Mouse (Mus musculus) MEL (cell line): ENCODE data around the gene Ncstn.

Experiments used
- CHD2 ChIP-seq: IDR thresholded peaks from 2 replicates; pipeline ENCODE4 v1.6.1; 2011; ENCODE audit warnings: low read length, improper control_type of control experiment
- CTCF ChIP-seq, 3 experiments: IDR thresholded peaks in 2 of 3; conservative IDR thresholded peaks in 1 of 3; 2 replicates each; pipeline ENCODE4 v1.5.1; 2011 to 2012; ENCODE audit warnings: low read length in 3 of 3, low read depth in 2 of 3, mild to moderate bottlenecking in 2 of 3, improper control_type of control experiment in 1 of 3, inconsistent platforms in 1 of 3, mixed read lengths in 1 of 3, moderate library complexity in 1 of 3; ENCODE audit not compliant: control insufficient read depth in 1 of 3, insufficient read depth in 1 of 3, poor library complexity in 1 of 3, severe bottlenecking in 1 of 3
- EP300 ChIP-seq, 2 experiments: IDR thresholded peaks; 2 replicates each; pipeline ENCODE4 v1.6.1; 2011; ENCODE audit warnings: improper control_type of control experiment in 2 of 2, low read length in 2 of 2, low read depth in 1 of 2, mild to moderate bottlenecking in 1 of 2
- HCFC1 ChIP-seq: IDR thresholded peaks from 2 replicates; pipeline ENCODE4 v1.6.1; 2012; ENCODE audit warnings: low read depth, mild to moderate bottlenecking, inconsistent platforms, low read length, improper control_type of control experiment, moderate library complexity
- MAX ChIP-seq: IDR thresholded peaks from 2 replicates; pipeline ENCODE4 v1.6.1; 2011; ENCODE audit warnings: low read length, improper control_type of control experiment
- MAZ ChIP-seq: IDR thresholded peaks from 2 replicates; pipeline ENCODE4 v1.6.1; 2012; ENCODE audit warnings: low read depth, mild to moderate bottlenecking, inconsistent platforms, low read length, improper control_type of control experiment
- MYC ChIP-seq: IDR thresholded peaks from 2 replicates; pipeline ENCODE4 v1.6.1; 2011; ENCODE audit warnings: low read depth, mild to moderate bottlenecking, low read length, improper control_type of control experiment, moderate library complexity
- NRF1 ChIP-seq: IDR thresholded peaks from 2 replicates; pipeline ENCODE4 v1.6.1; 2014; ENCODE audit warnings: low read depth, mild to moderate bottlenecking, inconsistent platforms, low read length, improper control_type of control experiment, moderate library complexity; ENCODE audit not compliant: poor library complexity, insufficient read depth, severe bottlenecking
- POLR2A ChIP-seq, 2 experiments: IDR thresholded peaks; 2 replicates each; pipeline ENCODE4 v1.6.1; 2011 to 2012; ENCODE audit warnings: low read length in 2 of 2, mild to moderate bottlenecking in 2 of 2, control low read depth in 1 of 2, improper control_type of control experiment in 1 of 2, low read depth in 1 of 2, moderate library complexity in 1 of 2; ENCODE audit not compliant: control insufficient read depth in 1 of 2, insufficient read depth in 1 of 2, poor library complexity in 1 of 2
- POLR2AphosphoS2 ChIP-seq: IDR thresholded peaks from 2 replicates; pipeline ENCODE4 v1.6.1; 2011; ENCODE audit warnings: low read length, improper control_type of control experiment
- SIN3A ChIP-seq: IDR thresholded peaks from 2 replicates; pipeline ENCODE4 v1.6.1; 2012; ENCODE audit warnings: low read length, improper control_type of control experiment, inconsistent platforms
- TAL1 ChIP-seq: IDR thresholded peaks from 2 replicates; pipeline ENCODE4 v1.6.1; 2012; ENCODE audit warnings: mild to moderate bottlenecking, inconsistent platforms, low read length, moderate library complexity, mixed read lengths
- TCF12 ChIP-seq: IDR thresholded peaks from 2 replicates; pipeline ENCODE4 v1.6.1; 2014; ENCODE audit warnings: low read depth, mild to moderate bottlenecking, inconsistent platforms, low read length, improper control_type of control experiment, moderate library complexity
- ZC3H11A ChIP-seq: IDR thresholded peaks from 2 replicates; pipeline ENCODE4 v1.6.1; 2012; ENCODE audit warnings: low read depth, mild to moderate bottlenecking, inconsistent platforms, low read length, improper control_type of control experiment

GRCm38 (mm10) chr1:172018336-172019311 lies 64.0 kb downstream of the Ncstn start:
- TF ChIP-seq EP300 (IDR thresholded peaks at IDR 0.05; ENCODE audit: low read depth in 1 of 2, low read length in 2 of 2) (no peak), ZC3H11A (no peak), CTCF (IDR thresholded peaks at IDR 0.05 in 2 of 3, conservative IDR thresholded peaks at IDR 0.05 in 1 of 3; ENCODE audit: control insufficient read depth in 1 of 3, insufficient read depth in 1 of 3, low read depth in 2 of 3, low read length in 3 of 3, poor library complexity in 1 of 3, severe bottlenecking in 1 of 3) (no peak), POLR2A (IDR thresholded peaks at IDR 0.05; ENCODE audit: control insufficient read depth in 1 of 2, insufficient read depth in 1 of 2, low read depth in 1 of 2, low read length in 2 of 2, poor library complexity in 1 of 2) (no peak), NRF1 (no peak), TCF12 (no peak), MYC (no peak), POLR2AphosphoS2 (no peak), TAL1 (no peak), MAZ (no peak), CHD2 (no peak), SIN3A (no peak), MAX (no peak), HCFC1 (no peak)
